Mouse (Mus musculus): Measurements from ENCODE around the gene Clcf1.

DNA sequence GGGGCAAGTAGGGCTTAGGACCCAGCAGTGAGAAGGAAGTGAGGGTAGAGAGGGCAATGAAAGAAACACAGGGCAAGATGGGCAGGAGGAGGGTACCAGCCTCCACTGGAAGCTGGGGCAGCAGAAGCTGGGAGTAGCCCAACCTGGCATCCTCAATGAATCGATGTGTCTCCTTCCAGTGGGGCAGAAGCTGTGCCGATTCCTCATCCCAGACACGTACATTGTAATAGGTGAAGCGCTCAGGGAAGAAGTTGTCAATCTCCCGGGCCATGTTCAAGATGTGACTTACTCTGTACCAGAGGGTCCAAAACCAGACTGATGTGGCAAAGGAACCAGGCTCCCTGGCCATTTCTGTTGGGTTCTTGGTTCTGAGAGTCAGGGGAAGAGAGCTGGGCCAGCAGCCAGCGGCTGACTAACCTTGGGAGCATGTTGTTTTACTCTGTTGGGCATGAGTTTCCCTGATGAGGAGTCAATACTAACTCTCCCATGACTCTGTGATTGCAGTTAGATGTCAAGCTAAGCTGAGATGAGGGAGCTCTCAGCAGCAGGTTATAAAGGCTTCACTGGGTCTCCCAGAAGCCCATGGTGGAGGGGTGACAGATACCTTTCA lies 50.2 kb downstream of the Clcf1 start:
- TF ChIP-seq EP300 (IDR thresholded peaks at IDR 0.05; ENCODE audit: low read depth in 1 of 2, low read length in 2 of 2), result no peak
- no peak for TF ChIP-seq GATA1 (IDR thresholded peaks at IDR 0.05; ENCODE audit: low read depth, low read length)
- no peak for TF ChIP-seq TCF12 (IDR thresholded peaks at IDR 0.05; ENCODE audit: low read depth, low read length)
- TF ChIP-seq POLR2A (IDR thresholded peaks at IDR 0.05; ENCODE audit: control insufficient read depth in 1 of 2, insufficient read depth in 1 of 2, low read depth in 1 of 2, low read length in 2 of 2, poor library complexity in 1 of 2), result no peak
- no peak for TF ChIP-seq CTCF (IDR thresholded peaks at IDR 0.05 in 2 of 3, conservative IDR thresholded peaks at IDR 0.05 in 1 of 3; ENCODE audit: control insufficient read depth in 1 of 3, insufficient read depth in 1 of 3, low read depth in 2 of 3, low read length in 3 of 3, poor library complexity in 1 of 3, severe bottlenecking in 1 of 3)

All from MEL (cell line).